Mouse (Mus musculus): ENCODE results near the gene Slc35b1. TPM values are rescaled to one million over a fixed set of nuclear protein-coding genes. Genes with fewer than 3 reads are reported as not detected.

Slc35b1 gene
- total RNA-seq, 2 experiments from 2014 or later: 85.6 to 88.6 TPM

DNA sequence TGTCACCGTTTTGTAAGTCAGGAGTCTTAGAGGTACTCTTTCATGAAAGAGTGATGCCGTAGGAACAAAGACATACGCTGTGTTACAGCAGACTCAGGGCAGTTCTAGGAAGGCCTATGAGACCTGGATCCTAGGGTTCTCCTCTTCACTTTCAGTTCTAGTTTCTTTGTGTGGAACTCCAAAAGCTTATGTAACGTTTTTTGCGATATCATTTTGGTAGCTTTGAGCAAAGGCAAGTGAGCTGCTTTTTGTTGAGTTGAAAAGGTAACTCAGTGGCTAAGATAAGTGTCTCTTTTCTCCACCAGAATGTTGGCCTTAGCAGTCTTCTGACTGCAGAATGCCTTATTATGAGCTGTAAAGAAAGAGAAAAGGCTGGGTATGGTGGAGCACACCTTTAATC lies 32.8 kb downstream of the Slc35b1 start:
- ATAC-seq (replicated peaks; ENCODE audit: poor library complexity): no peak

- ATAC-seq (replicated peaks; ENCODE audit: poor library complexity): no peak
Observed at GRCm38 (mm10) chr11:95420880-95421435, 36.5 kb downstream of the Slc35b1 start.

- ATAC-seq (replicated peaks; ENCODE audit: poor library complexity): no peak
Observed at GRCm38 (mm10) chr11:95423505-95423904, 39.0 kb downstream of the Slc35b1 start.

GRCm38 (mm10) chr11:95431344-95431743 lies 46.9 kb downstream of the Slc35b1 start:
- peak; percentile 80 for ATAC-seq (replicated peaks; ENCODE audit: poor library complexity)

GRCm38 (mm10) chr11:95432194-95432593 lies 47.7 kb downstream of the Slc35b1 start:
- peak; percentile 65 for ATAC-seq (replicated peaks; ENCODE audit: poor library complexity)

Other genes starting within 250 kb of the Slc35b1 start
- not detected in 2 replicates for gene Dlx4, start 238.4 kb upstream of the Slc35b1 start, total RNA-seq (2015)
- not detected in 2 replicates for gene Dlx4, start 238.4 kb upstream of the Slc35b1 start, total RNA-seq (2017)
- not detected in 2 replicates for gene Tac4, start 123.2 kb upstream of the Slc35b1 start, total RNA-seq (2015)
- gene Tac4, start 123.2 kb upstream of the Slc35b1 start, total RNA-seq (2017): not detected in 2 replicates
- gene Kat7, start 74.4 kb upstream of the Slc35b1 start, total RNA-seq (2015): 99.1 and 111 TPM in 2 replicates
- 70.8 and 73.3 TPM in 2 replicates for gene Kat7, start 74.4 kb upstream of the Slc35b1 start, total RNA-seq (2017)
- gene Fam117a, start 47.7 kb upstream of the Slc35b1 start, total RNA-seq (2015): 90.4 and 98.3 TPM in 2 replicates
- 89.6 and 91.8 TPM in 2 replicates for gene Fam117a, start 47.7 kb upstream of the Slc35b1 start, total RNA-seq (2017)
- 88.9 and 102 TPM in 2 replicates for gene Spop, start 29.4 kb downstream of the Slc35b1 start, total RNA-seq (2015)
- gene Spop, start 29.4 kb downstream of the Slc35b1 start, total RNA-seq (2017): 60.2 and 63.3 TPM in 2 replicates
- not detected in 2 replicates for gene Nxph3, start 129.9 kb downstream of the Slc35b1 start, total RNA-seq (2015)
- not detected in 2 replicates for gene Nxph3, start 129.9 kb downstream of the Slc35b1 start, total RNA-seq (2017)
- gene Ngfr, start 203.0 kb downstream of the Slc35b1 start, total RNA-seq (2015): not detected in 2 replicates
- gene Ngfr, start 203.0 kb downstream of the Slc35b1 start, total RNA-seq (2017): not detected in 2 replicates